Mouse (Mus musculus) effector memory CD4-positive, alpha-beta T cell, adult 7 months (primary cell): ENCODE measurements around the gene Ctrc. TPM values are rescaled to one million over a fixed set of nuclear protein-coding genes. Genes with fewer than 3 reads are reported as not detected.

Experiments
- polyA plus RNA-seq: library from polyadenylated mRNA; unstranded; fragments of 100-300 nt; shearing (Covaris generic); gene quantifications from one replicate; pipeline ENCODE4 v1.2.1, GENCODE M21; 2017

Ctrc gene
- not detected for polyA plus RNA-seq

GRCm38 (mm10) chr4:141845999-141846398 lies at the start of gene Ctrc:
Ctrc (minus strand) TSS chr4:141846359.

DNA sequence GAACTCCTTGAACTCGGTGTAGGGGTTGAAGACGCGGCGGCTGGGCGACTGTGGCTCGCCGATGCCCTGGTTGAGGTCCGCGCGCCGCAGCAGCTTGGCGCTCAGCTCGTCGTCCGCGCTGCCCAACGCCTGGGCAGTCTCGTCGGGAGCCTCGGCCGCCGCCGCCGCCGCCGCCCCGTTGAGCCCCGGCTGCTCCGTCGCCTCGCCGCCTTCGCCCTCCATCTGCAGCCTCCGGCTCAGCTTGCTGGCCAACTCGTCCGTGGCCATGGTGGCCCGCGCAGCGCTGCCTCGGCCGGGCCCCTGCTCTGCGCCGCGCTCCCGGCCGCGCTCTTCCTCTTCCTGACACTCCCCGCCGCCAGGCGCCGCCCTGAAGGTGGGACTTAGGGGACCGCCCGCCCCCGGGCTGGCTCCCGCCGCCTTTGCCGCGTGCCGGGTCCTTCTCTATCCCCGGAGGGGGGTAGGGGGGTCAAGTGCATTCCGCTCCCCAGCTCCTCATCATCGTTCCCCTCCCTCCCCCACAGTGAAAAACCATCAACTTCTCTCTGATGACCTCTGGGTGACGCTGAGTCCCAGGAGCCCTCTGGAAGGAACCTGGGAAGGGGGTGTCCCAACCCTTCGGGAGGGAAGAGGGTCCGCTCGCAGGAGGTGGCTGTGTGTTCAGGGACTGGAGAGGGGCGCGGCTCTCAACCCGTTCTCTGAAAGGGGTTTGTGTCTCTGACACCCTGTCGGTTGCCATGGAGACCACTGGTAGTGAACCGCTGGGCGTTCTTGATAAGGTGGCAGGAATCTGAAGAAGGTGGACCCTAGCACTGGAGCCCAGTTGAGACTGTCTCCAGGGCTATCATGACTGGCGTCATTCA lies 28.7 kb upstream of the Ctrc start, which contains the start of gene Efhd2:
Gene Efhd2, minus strand, starts transcription at position 320 of the 860 bp plus-strand sequence.

DNA sequence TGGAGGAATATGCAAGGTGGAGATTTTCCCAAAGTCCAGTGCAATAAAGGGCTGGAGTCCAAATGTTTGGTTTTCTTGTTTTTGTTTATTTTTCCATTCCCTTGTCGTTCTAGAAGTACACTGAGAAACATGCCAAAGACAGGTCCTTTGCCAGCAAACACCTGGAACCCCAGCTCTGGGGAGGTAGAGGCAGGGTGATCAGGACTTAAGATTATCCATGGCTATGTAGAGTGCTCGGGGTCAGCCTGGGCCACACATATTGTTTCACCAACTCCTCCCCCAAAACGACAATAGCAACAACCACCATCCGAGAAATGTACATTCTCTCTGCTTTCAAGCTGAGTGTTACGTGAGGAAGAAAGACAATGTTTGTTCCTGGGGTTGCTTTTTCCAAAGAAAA lies 20.1 kb downstream of the Ctrc start, which contains the start of gene Cela2a:
Gene Cela2a, minus strand, starts transcription at position 101 of the 400 bp plus-strand sequence.

GRCm38 (mm10) chr4:141793282-141794151 lies 52.6 kb downstream of the Ctrc start, which contains the start of gene Casp9:
Casp9 (plus strand) TSS chr4:141793612.

GRCm38 (mm10) chr4:141790524-141790990 lies 55.6 kb downstream of the Ctrc start, which contains the start of gene Dnajc16:
Dnajc16 (minus strand) TSS chr4:141790931.

Other genes with a start within 250 kb of the Ctrc start
- not detected for gene Fblim1, start 240.3 kb downstream of the Ctrc start, polyA plus RNA-seq
- 0.35 TPM for gene Tmem82, start 227.7 kb downstream of the Ctrc start, polyA plus RNA-seq
- not detected for gene Slc25a34, start 222.5 kb downstream of the Ctrc start, polyA plus RNA-seq
- gene Plekhm2, start 181.5 kb downstream of the Ctrc start, polyA plus RNA-seq: 9.7 TPM
- gene Rsc1a1, start 160.8 kb downstream of the Ctrc start, polyA plus RNA-seq: 0.98 TPM
- 38.8 TPM for gene Ddi2, start 122.9 kb downstream of the Ctrc start, polyA plus RNA-seq
- gene Agmat, start 99.7 kb downstream of the Ctrc start, polyA plus RNA-seq: not detected
- gene Dnajc16, start 55.4 kb downstream of the Ctrc start, polyA plus RNA-seq: 3.6 TPM
- 9.1 TPM for gene Casp9, start 52.7 kb downstream of the Ctrc start, polyA plus RNA-seq
- 0.66 TPM for gene Cela2a, start 20.2 kb downstream of the Ctrc start, polyA plus RNA-seq
- gene Efhd2, start 28.6 kb upstream of the Ctrc start, polyA plus RNA-seq: 129 TPM
- gene Fhad1, start 168.7 kb upstream of the Ctrc start, polyA plus RNA-seq: not detected
- 1.1 TPM for gene Tmem51, start 237.9 kb upstream of the Ctrc start, polyA plus RNA-seq